Mouse (Mus musculus): ENCODE results near the gene Pdik1l. TPM values are rescaled to one million over a fixed set of nuclear protein-coding genes. Genes with fewer than 3 reads are reported as not detected.

The Pdik1l gene
- total and polyA plus RNA-seq, 3 experiments, result 12.1 to 14.6 (median 13.7) TPM

- TF ChIP-seq UBTF (IDR thresholded peaks at IDR 0.05; ENCODE audit: low read depth, low read length) (no peak), ZNF384 (IDR thresholded peaks at IDR 0.05; ENCODE audit: low read depth, low read length) (peak; percentile 53)
- DNase-seq (ENCODE audit: extremely low read depth), result no peak
- H3K9ac ChIP-seq (ENCODE audit: insufficient read depth, low read depth), result no peak overlapping the region
- H3K4me2 ChIP-seq (ENCODE audit: insufficient read depth, low read depth, poor library complexity, severe bottlenecking), result no peak overlapping the region; the same call in 1 of the 2 replicates
- no peaks in the 10 kb centered on the region for H3K79me2 ChIP-seq (replicated peaks; ENCODE audit: control insufficient read depth, extremely low read depth, insufficient read depth, poor library complexity, severe bottlenecking)
- peaks cover 28% of the 10 kb centered on the region for H3K27me3 ChIP-seq (replicated peaks)
- H3K27ac ChIP-seq (ENCODE audit: insufficient read depth, low read depth), result no peak overlapping the region
- dilution Hi-C loops (cut with MboI; ENCODE audit: extremely low pct_ligation_motif_present, extremely low pct_unique_long_range_greater_than_20kb, low sequenced_read_pairs) (no loop called here), in situ Hi-C loops (cut with MboI; ENCODE audit: low pct_ligation_motif_present, low pct_unique_long_range_greater_than_20kb, low sequenced_read_pairs) (loop anchor here (25.0 kb wide), 1 partner anchor 230 kb away; the partner anchor contains the start of gene Paqr7)
- no peaks in the 10 kb centered on the region for H3K36me3 ChIP-seq (replicated peaks in 1 of 2; ENCODE audit: control insufficient read depth in 1 of 2, insufficient read depth in 1 of 2, low read length in 1 of 2)
- peaks cover 0 to 3% of the 10 kb centered on the region in 2 experiments; a peak in 3 of 4 replicates for H3K4me1 ChIP-seq (ENCODE audit: control insufficient read depth in 1 of 2, insufficient read depth in 2 of 2)
- H3K4me3 ChIP-seq (replicated peaks in 1 of 3; ENCODE audit: low read depth in 2 of 3, low read length in 2 of 3, poor library complexity in 1 of 3), result no peak overlapping the region
- H3K9me3 ChIP-seq (replicated peaks; ENCODE audit: low read length), result peaks cover 7% of the 10 kb centered on the region
These were observed 30.3 kb downstream of the Pdik1l start for GRCm38 (mm10) chr4:134257198-134258009.

- H3K4me2 ChIP-seq (ENCODE audit: insufficient read depth, low read depth, poor library complexity, severe bottlenecking), result no peak overlapping the region; the same call in 1 of the 2 replicates
- dilution Hi-C loops (cut with MboI; ENCODE audit: extremely low pct_ligation_motif_present, extremely low pct_unique_long_range_greater_than_20kb, low sequenced_read_pairs), result no loop called here
- DNase-seq (ENCODE audit: extremely low read depth), result no peak
- H3K9me3 ChIP-seq (replicated peaks; ENCODE audit: low read length), result peaks cover 4% of the 10 kb centered on the region
- TF ChIP-seq ETS1 (conservative IDR thresholded peaks at IDR 0.05; ENCODE audit: low read depth, low read length) (no peak), TCF12 (IDR thresholded peaks at IDR 0.05; ENCODE audit: low read depth, low read length) (no peak), POLR2A (IDR thresholded peaks at IDR 0.05; ENCODE audit: low read depth, low read length) (no peak), JUND (conservative IDR thresholded peaks at IDR 0.05; ENCODE audit: low read depth, low read length) (no peak), SIN3A (IDR thresholded peaks at IDR 0.05; ENCODE audit: low read length) (no peak)
- no peak overlapping the region for H3K9ac ChIP-seq (ENCODE audit: insufficient read depth, low read depth)
- H3K4me3 ChIP-seq (replicated peaks in 1 of 3; ENCODE audit: low read depth in 2 of 3, low read length in 2 of 3, poor library complexity in 1 of 3), result no peak overlapping the region
- H3K27me3 ChIP-seq (replicated peaks), result peaks cover 36% of the 10 kb centered on the region
- H3K4me1 ChIP-seq (ENCODE audit: control insufficient read depth in 1 of 2, insufficient read depth in 2 of 2), result peaks cover 0 to 3% of the 10 kb centered on the region in 2 experiments; a peak in 3 of 4 replicates
- H3K36me3 ChIP-seq (replicated peaks in 1 of 2; ENCODE audit: control insufficient read depth in 1 of 2, insufficient read depth in 1 of 2, low read length in 1 of 2), result no peaks in the 10 kb centered on the region
- H3K79me2 ChIP-seq (replicated peaks; ENCODE audit: control insufficient read depth, extremely low read depth, insufficient read depth, poor library complexity, severe bottlenecking), result no peaks in the 10 kb centered on the region
- in situ Hi-C loops (cut with MboI; ENCODE audit: low pct_ligation_motif_present, low pct_unique_long_range_greater_than_20kb, low sequenced_read_pairs), result loop anchor here (25.0 kb wide), 1 partner anchor 231 kb away; the partner anchor contains the start of gene Paqr7
- no peak overlapping the region for H3K27ac ChIP-seq (ENCODE audit: insufficient read depth, low read depth)
These were observed 31.1 kb downstream of the Pdik1l start for GRCm38 (mm10) chr4:134256407-134257197.

- Histone ChIP-seq H3K27me3 (replicated peaks) (peaks cover 40% of the 10 kb centered on the region), H3K27ac (ENCODE audit: insufficient read depth, low read depth) (no peak overlapping the region), H3K9me3 (replicated peaks; ENCODE audit: low read length) (peaks cover 11% of the 10 kb centered on the region), H3K9ac (ENCODE audit: insufficient read depth, low read depth) (no peak overlapping the region), H3K4me1 (ENCODE audit: control insufficient read depth in 1 of 2, insufficient read depth in 2 of 2) (peaks cover 0 to 3% of the 10 kb centered on the region in 2 experiments; a peak in 3 of 4 replicates), H3K36me3 (replicated peaks in 1 of 2; ENCODE audit: control insufficient read depth in 1 of 2, insufficient read depth in 1 of 2, low read length in 1 of 2) (no peaks in the 10 kb centered on the region), H3K4me3 (replicated peaks in 1 of 3; ENCODE audit: low read depth in 2 of 3, low read length in 2 of 3, poor library complexity in 1 of 3) (no peak overlapping the region), H3K4me2 (ENCODE audit: insufficient read depth, low read depth, poor library complexity, severe bottlenecking) (no peak overlapping the region), H3K79me2 (replicated peaks; ENCODE audit: control insufficient read depth, extremely low read depth, insufficient read depth, poor library complexity, severe bottlenecking) (no peaks in the 10 kb centered on the region)
- DNase-seq (ENCODE audit: extremely low read depth), result no peak
- in situ Hi-C loops (cut with MboI; ENCODE audit: low pct_ligation_motif_present, low pct_unique_long_range_greater_than_20kb, low sequenced_read_pairs) (loop anchor here (25.0 kb wide), 1 partner anchor 231 kb away; the partner anchor contains the start of gene Paqr7), dilution Hi-C loops (cut with MboI; ENCODE audit: extremely low pct_ligation_motif_present, extremely low pct_unique_long_range_greater_than_20kb, low sequenced_read_pairs) (no loop called here)
- no peak for TF ChIP-seq CHD2 (IDR thresholded peaks at IDR 0.05; ENCODE audit: low read length)
- no peak for TF ChIP-seq TCF12 (IDR thresholded peaks at IDR 0.05; ENCODE audit: low read depth, low read length)
- TF ChIP-seq TBP (conservative IDR thresholded peaks at IDR 0.05; ENCODE audit: low read depth, low read length), result no peak
- TF ChIP-seq NELFE (IDR thresholded peaks at IDR 0.05; ENCODE audit: low read depth, low read length), result no peak
- no peak for TF ChIP-seq MEF2A (IDR thresholded peaks at IDR 0.05; ENCODE audit: borderline replicate concordance, low read depth, low read length)
- no peak for TF ChIP-seq MAZ (IDR thresholded peaks at IDR 0.05; ENCODE audit: low read depth, low read length)
- no peak for TF ChIP-seq USF2 (conservative IDR thresholded peaks at IDR 0.05; ENCODE audit: low read depth, low read length)
- no peak for TF ChIP-seq RCOR1 (conservative IDR thresholded peaks at IDR 0.05; ENCODE audit: low read depth, low read length)
- TF ChIP-seq KAT2A (IDR thresholded peaks at IDR 0.05; ENCODE audit: insufficient replicate concordance, low read length), result no peak
- no peak for TF ChIP-seq IRF4 (IDR thresholded peaks at IDR 0.05; ENCODE audit: low read depth, low read length)
- no peak for TF ChIP-seq ZMIZ1 (IDR thresholded peaks at IDR 0.05; ENCODE audit: low read depth, low read length)
- no peak for TF ChIP-seq SMC3 (IDR thresholded peaks at IDR 0.05; ENCODE audit: low read depth, low read length)
- TF ChIP-seq POLR2AphosphoS2 (IDR thresholded peaks at IDR 0.05; ENCODE audit: low read depth, low read length), result no peak
These were observed 31.8 kb downstream of the Pdik1l start for GRCm38 (mm10) chr4:134255854-134256253.

All from CH12.LX (cell line).